Mouse (Mus musculus) erythroblast, embryonic 14.5 days (primary cell): ENCODE results near the gene Gm49322.

Experiments
- GATA1 ChIP-seq: IDR thresholded peaks from 2 replicates; pipeline ENCODE4 v1.6.1; 2012; ENCODE audit warnings: low read length, inconsistent platforms, mixed read lengths
- TAL1 ChIP-seq: IDR thresholded peaks from 3 replicates; pipeline ENCODE4 v1.6.1; 2012; ENCODE audit warnings: low read length, inconsistent platforms, mixed read lengths

- TF ChIP-seq GATA1 (no peak), TAL1 (no peak)
Observed at GRCm38 (mm10) chr10:80589127-80589878, 16.5 kb upstream of the Gm49322 start.
